Mouse (Mus musculus): ENCODE measurements around the gene Tap1.
A peak's percentile ranks its signal among the peaks of the same experiment; 100 is the strongest.

Tap1 gene

GRCm38 (mm10) chr17:34179913-34180859 is 7.2 kb upstream of the Tap1 start:
- no peak for DNase-seq (ENCODE audit: low spot score in 2 of 2)

GRCm38 (mm10) chr17:34183564-34184219 is 3.7 kb upstream of the Tap1 start:
- no peak for DNase-seq (ENCODE audit: low spot score in 2 of 2)

GRCm38 (mm10) chr17:34185526-34185925 is 1.8 kb upstream of the Tap1 start:
- DNase-seq (ENCODE audit: low spot score in 2 of 2): no peak

DNA sequence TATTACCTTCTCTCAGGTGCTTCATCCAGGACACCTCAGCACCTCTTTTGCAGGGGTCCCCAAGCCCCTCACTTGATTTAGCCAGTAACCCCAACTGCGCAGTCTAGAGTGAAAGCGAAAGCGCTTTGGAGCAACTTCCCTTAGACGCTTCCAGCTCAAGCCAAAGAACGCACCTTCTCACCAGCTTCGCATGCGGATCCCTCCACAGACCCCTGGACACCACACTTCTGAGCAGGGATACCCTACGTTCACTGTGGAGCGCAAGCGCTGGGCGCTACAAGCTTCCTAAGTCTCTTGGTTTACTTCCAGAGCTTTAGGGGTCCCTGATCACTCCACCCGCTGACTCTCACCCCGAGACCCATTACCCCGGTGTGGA is 480 bp upstream of the Tap1 start:
- DNase-seq (ENCODE audit: low spot score in 2 of 2): no peak

- DNase-seq (ENCODE audit: low spot score in 2 of 2): no peak
Measured at GRCm38 (mm10) chr17:34188010-34188409, 657 bp downstream of the Tap1 start.

- no peak for DNase-seq (ENCODE audit: low spot score in 2 of 2)
Measured at GRCm38 (mm10) chr17:34188986-34189385, 1.6 kb downstream of the Tap1 start.

DNA sequence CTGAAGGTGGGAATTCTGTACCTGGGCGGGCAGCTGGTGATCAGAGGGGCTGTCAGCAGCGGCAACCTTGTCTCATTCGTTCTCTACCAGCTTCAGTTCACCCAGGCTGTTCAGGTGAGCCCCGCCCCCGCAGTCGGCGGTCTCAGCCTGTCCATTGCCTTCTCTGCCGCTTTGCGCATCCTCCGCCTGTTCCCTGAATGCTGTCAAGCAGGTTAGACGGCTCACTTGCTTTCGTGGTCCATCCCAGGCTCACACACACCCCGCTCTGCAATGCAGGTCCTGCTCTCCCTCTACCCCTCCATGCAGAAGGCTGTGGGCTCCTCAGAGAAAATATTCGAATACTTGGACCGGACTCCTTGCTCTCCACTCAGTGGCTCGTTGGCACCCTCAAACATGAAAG is 5.5 kb downstream of the Tap1 start:
- DNase-seq (ENCODE audit: low spot score in 2 of 2): no peak

- DNase-seq (ENCODE audit: low spot score in 2 of 2): no peak
Measured at GRCm38 (mm10) chr17:34193468-34193867, 6.1 kb downstream of the Tap1 start.

- no peak for DNase-seq (ENCODE audit: low spot score in 2 of 2)
Measured at GRCm38 (mm10) chr17:34194723-34195122, 7.4 kb downstream of the Tap1 start.

GRCm38 (mm10) chr17:34196491-34196890 is 9.1 kb downstream of the Tap1 start:
- no peak for DNase-seq (ENCODE audit: low spot score in 2 of 2)

- DNase-seq (ENCODE audit: low spot score in 2 of 2): peak; percentile 82 to 87
Measured at GRCm38 (mm10) chr17:34196941-34197894, 9.9 kb downstream of the Tap1 start, which contains the start of gene Psmb8. TSS of gene Psmb8 (plus strand) at chr17:34197721.

DNA sequence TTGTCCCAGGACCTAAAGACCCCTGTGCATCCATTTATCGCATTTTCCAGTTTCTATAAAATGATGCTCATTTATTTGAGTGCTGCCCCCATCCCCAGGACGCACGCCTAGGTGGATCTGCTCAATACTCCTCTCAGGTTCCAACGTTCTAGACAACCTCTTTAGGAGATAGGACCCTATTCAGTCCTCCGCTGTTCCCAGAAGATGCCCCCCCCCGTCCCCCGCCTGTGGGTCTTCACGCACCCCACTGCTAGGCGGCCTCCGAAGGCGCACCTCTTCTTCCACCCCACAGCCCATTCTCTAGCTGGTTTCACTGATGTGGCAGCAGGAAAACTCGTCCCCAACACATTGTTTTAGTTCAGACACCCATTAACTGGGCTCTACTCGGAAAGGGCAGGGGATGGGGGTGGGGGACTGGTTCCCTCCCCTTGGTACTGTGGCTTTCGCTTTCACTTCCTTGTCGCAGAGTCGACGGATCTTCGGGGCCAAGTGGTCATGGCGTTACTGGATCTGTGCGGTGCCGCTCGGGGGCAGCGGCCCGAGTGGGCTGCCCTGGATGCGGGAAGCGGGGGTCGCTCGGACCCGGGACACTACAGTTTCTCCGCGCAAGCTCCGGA is 10.7 kb downstream of the Tap1 start:
- no peak for DNase-seq (ENCODE audit: low spot score in 2 of 2)

DNA sequence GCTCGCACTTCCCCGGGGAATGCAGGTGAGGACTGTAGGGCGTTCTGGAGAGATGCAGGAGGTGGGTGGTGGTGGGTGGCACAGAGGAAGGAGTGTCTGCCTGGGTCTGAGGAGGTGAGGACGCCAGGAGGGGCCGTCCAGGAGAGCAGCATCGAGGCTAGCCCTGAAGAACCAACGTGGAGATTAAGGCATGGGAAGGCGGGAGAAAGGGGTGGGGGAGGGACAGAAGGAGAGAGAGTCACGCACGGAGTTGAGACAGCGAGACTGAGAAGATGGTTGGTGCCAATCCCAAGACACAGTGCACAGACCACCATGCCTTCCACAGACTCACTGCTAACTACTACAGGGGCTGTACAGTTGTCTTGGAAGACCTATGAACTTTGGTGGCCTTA is 11.2 kb downstream of the Tap1 start:
- no peak for DNase-seq (ENCODE audit: low spot score in 2 of 2)

- DNase-seq (ENCODE audit: low spot score in 2 of 2): no peak
Measured at GRCm38 (mm10) chr17:34199050-34199619, 11.8 kb downstream of the Tap1 start.

DNA sequence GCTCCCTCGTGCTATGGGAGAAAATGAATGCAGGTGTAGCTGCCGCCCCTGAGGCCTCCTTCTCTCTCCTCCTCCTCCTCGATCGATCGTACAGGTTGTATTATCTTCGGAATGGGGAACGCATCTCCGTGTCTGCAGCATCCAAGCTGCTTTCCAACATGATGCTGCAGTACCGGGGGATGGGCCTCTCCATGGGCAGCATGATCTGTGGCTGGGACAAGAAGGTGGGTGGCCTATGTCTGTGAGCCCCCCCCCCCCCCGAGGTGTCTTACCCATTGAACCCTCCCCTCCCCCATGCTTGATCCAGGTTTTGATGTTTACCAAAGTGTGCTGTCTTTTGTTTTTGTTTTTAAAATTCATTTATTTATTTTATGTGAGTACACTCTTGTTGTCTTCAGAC is 12.7 kb downstream of the Tap1 start:
- no peak for DNase-seq (ENCODE audit: low spot score in 2 of 2)

DNA sequence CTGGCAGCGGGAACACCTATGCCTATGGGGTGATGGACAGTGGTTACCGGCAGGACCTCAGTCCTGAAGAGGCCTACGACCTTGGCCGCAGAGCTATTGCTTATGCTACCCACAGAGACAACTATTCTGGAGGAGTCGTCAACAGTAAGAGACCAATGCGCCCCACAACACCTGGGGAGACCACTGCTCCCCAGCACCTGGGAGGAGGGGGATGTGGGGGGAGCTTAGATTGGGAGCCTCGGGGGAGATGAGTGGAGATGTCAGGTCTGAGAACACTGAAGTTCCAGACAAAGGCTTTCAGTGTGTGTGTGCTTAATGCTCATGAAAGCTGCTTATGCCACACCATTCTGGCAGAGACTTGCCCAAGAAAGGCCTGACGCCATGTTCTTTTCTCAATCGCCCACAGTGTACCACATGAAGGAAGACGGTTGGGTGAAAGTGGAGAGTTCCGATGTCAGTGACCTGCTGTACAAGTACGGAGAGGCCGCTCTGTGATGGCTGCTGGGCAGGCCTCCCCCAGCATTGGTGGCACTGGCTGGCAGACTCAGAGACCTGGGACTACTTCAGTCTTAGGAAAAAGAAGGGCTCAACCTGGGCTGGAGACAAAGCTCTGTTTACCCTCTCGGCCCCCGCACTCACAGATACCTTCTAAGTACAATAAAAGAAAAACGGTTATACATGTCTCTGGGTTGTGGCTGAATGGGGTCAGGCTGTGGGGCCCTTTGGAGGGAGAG is 13.6 kb downstream of the Tap1 start:
- DNase-seq (ENCODE audit: low spot score in 2 of 2): no peak

- DNase-seq (ENCODE audit: low spot score in 2 of 2): no peak
Measured at GRCm38 (mm10) chr17:34201506-34202055, 14.2 kb downstream of the Tap1 start.

DNA sequence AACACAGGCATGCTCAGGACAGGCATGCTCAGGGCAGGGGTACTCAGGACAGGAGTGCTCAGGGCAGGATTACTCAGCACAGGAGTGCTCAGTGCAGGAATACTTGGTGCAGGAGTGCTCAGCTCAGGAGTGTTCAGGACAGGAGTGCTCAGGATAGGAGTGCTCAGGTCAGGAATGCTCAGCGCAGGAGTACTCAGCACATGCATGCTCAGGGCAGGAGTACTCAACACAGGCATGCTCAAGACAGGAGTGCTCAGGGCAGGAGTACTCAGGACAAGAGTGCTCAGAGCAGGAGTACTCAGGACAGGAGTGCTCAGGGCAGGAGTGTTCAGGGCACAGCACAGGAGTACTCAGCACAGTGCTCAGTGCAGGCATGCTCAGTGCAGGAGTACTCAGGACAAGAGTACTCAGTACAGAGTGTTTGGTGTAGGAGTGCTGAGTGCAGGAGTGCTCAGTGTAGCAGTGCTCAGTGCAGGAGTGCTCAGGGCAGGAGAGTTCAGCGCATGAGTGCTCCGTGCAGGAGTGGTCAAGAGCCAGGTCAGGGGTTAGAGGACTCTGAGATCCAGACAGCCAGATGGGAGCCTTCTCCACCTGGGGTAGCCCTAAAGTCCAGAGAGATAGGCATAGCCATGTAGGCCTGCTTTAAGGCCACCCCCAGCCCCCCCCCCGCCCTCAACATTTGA is 15.5 kb downstream of the Tap1 start:
- DNase-seq (ENCODE audit: low spot score in 2 of 2): no peak

DNA sequence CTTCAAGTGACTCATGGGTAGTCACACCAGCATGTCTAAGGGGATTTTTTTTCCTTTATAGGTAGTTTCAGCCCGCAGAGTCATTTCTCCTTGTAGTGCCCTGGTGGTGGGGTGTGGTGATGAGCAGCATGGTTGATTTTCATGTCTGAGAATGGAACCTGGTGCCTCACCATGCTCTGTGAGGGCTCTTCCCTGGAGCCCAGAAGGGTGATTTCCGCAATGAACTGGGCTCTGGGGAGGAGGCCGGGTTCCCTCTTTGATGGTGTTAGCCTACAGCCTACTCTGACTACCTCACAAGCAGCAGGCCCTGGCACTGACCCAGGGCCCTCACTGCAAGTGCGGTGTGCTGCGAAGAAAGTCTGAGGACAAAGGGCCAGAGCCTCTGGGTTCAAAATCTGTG is 16.1 kb downstream of the Tap1 start, which contains the start of gene Tap2:
TSS of gene Tap2 (plus strand) at position 84 of the 400 bp plus-strand sequence.
- DNase-seq (ENCODE audit: low spot score in 2 of 2): no peak

All from frontal cortex, postnatal 36 days (tissue).